Mouse (Mus musculus) limb, embryonic 13.5 days (tissue): Measurements from ENCODE around the gene Mta3. TPM values are rescaled to one million over a fixed set of nuclear protein-coding genes. Genes with fewer than 3 reads are reported as not detected.

ENCODE experiments used
- ATAC-seq: fragments of 200-750 bp; cut with Nextera tagmentation; 2 replicates; pipeline ENCODE4 v1.8.0; 2017; ENCODE audit warnings: low read depth, moderate number of reproducible peaks, moderate TSS enrichment; ENCODE audit not compliant: low FRiP score
- H3K27ac ChIP-seq: fragments of 300-500 bp; sonication (generic); 2 replicates; pipeline ENCODE4 v1.5.1; 2015; ENCODE audit warnings: inconsistent platforms, mild to moderate bottlenecking, moderate library complexity
- H3K27me3 ChIP-seq: fragments of 300-500 bp; sonication (generic); 2 replicates; pipeline ENCODE4 v1.6.1; 2015; ENCODE audit warnings: mild to moderate bottlenecking, inconsistent platforms
- H3K36me3 ChIP-seq: fragments of 300-500 bp; sonication (generic); 2 replicates; pipeline ENCODE4 v1.6.1; 2015; ENCODE audit warnings: inconsistent platforms, mild to moderate bottlenecking, moderate library complexity
- H3K4me1 ChIP-seq: fragments of 300-500 bp; sonication (generic); 2 replicates; pipeline ENCODE4 v1.6.1; 2015; ENCODE audit warnings: inconsistent platforms
- H3K4me2 ChIP-seq: fragments of 300-500 bp; sonication (generic); replicated peaks from 2 replicates; pipeline ENCODE4 v1.6.1; 2015; ENCODE audit warnings: inconsistent platforms, mild to moderate bottlenecking, moderate library complexity
- H3K4me3 ChIP-seq: fragments of 300-500 bp; sonication (generic); 2 replicates; pipeline ENCODE4 v1.5.1; 2015; ENCODE audit warnings: moderate library complexity, mild to moderate bottlenecking, inconsistent platforms
- H3K9ac ChIP-seq: fragments of 300-500 bp; sonication (generic); 2 replicates; pipeline ENCODE4 v1.6.1; 2015; ENCODE audit warnings: mild to moderate bottlenecking, inconsistent platforms
- H3K9me3 ChIP-seq: fragments of 300-500 bp; sonication (generic); 2 replicates; pipeline ENCODE4 v1.6.1; 2016; ENCODE audit warnings: inconsistent platforms
- WGBS: fragments of 180-500 bp; shearing (Covaris S2); methylation state at CpG from one replicate; pipeline ENCODE4 v1.1.7; 2015; 5-methylcytosine and 5-hydroxymethylcytosine counted together
- polyA plus RNA-seq: library from polyadenylated mRNA; unstranded; fragments of >200 nt; fragmentation: Nextera tagmentation; extraction: Ambion mirVana; gene quantifications from 2 replicates; pipeline ENCODE4 v1.2.1, GENCODE M21; 2015

The Mta3 gene
- polyA plus RNA-seq = 47.9 and 48.6 TPM in 2 replicates

GRCm38 (mm10) chr17:83706116-83706593 is at the start of gene Mta3:
TSS of gene Mta3 (plus strand) at chr17:83706163.
- Histone ChIP-seq H3K36me3 (peaks cover 21% of the 10 kb centered on the region), H3K4me3 (peak within 1 kb of the TSS; percentile 82), H3K27ac (peak within 1 kb of the TSS; percentile 97), H3K27me3 (no peaks in the 10 kb centered on the region), H3K4me1 (peaks cover 16% of the 10 kb centered on the region), H3K4me2 (peak within 1 kb of the TSS; percentile 81), H3K9me3 (no peaks in the 10 kb centered on the region), H3K9ac (peak within 1 kb of the TSS; percentile 86)
- WGBS = 2% methylated on average over 12 of the region's 56 CpGs
- ATAC-seq = peak; percentile 67

GRCm38 (mm10) chr17:83657375-83657774 is 48.6 kb upstream of the Mta3 start:
- H3K4me2 ChIP-seq = no peak overlapping the region
- WGBS = 68% methylated on average over 9 of the region's 9 CpGs
- H3K36me3 ChIP-seq = no peaks in the 10 kb centered on the region
- H3K9me3 ChIP-seq = no peaks in the 10 kb centered on the region
- no peak for ATAC-seq
- H3K4me1 ChIP-seq = no peaks in the 10 kb centered on the region
- H3K27ac ChIP-seq = no peak overlapping the region
- H3K4me3 ChIP-seq = no peak overlapping the region
- no peaks in the 10 kb centered on the region for H3K27me3 ChIP-seq
- H3K9ac ChIP-seq = no peak overlapping the region

GRCm38 (mm10) chr17:83658943-83659342 is 47.0 kb upstream of the Mta3 start:
- Histone ChIP-seq H3K9me3 (peaks cover 5% of the 10 kb centered on the region; the same call in 1 of the 2 replicates), H3K4me1 (no peaks in the 10 kb centered on the region), H3K36me3 (no peaks in the 10 kb centered on the region), H3K4me2 (no peak overlapping the region), H3K27ac (no peak overlapping the region), H3K4me3 (no peak overlapping the region), H3K27me3 (no peaks in the 10 kb centered on the region), H3K9ac (no peak overlapping the region)
- WGBS = 73% methylated on average over 1 of the region's 1 CpGs
- no peak for ATAC-seq

GRCm38 (mm10) chr17:83664761-83665160 is 41.2 kb upstream of the Mta3 start:
- Histone ChIP-seq H3K9ac (no peak overlapping the region), H3K27me3 (no peaks in the 10 kb centered on the region), H3K4me2 (no peak overlapping the region), H3K27ac (no peak overlapping the region), H3K36me3 (no peaks in the 10 kb centered on the region), H3K4me1 (no peaks in the 10 kb centered on the region), H3K9me3 (peaks cover 5% of the 10 kb centered on the region; the same call in 1 of the 2 replicates), H3K4me3 (no peak overlapping the region)
- ATAC-seq = no peak
- 39% methylated on average over 8 of the region's 8 CpGs for WGBS

GRCm38 (mm10) chr17:83666597-83667287 is 39.2 kb upstream of the Mta3 start:
- H3K4me3 ChIP-seq = no peak overlapping the region
- no peaks in the 10 kb centered on the region for H3K36me3 ChIP-seq
- no peaks in the 10 kb centered on the region for H3K4me1 ChIP-seq
- no peak for ATAC-seq
- WGBS = 70% methylated on average over 13 of the region's 13 CpGs
- H3K4me2 ChIP-seq = no peak overlapping the region
- peaks cover 5% of the 10 kb centered on the region; the same call in 1 of the 2 replicates for H3K9me3 ChIP-seq
- no peaks in the 10 kb centered on the region for H3K27me3 ChIP-seq
- no peak overlapping the region for H3K9ac ChIP-seq
- H3K27ac ChIP-seq = no peak overlapping the region

- ATAC-seq = no peak
- no peaks in the 10 kb centered on the region for H3K4me1 ChIP-seq
- 73% methylated on average over 3 of the region's 3 CpGs for WGBS
These were observed 37.9 kb upstream of the Mta3 start for GRCm38 (mm10) chr17:83667934-83668690.

GRCm38 (mm10) chr17:83672685-83673084 is 33.3 kb upstream of the Mta3 start:
- H3K4me2 ChIP-seq = no peak overlapping the region
- no peak overlapping the region for H3K4me3 ChIP-seq
- H3K27me3 ChIP-seq = no peaks in the 10 kb centered on the region
- no peaks in the 10 kb centered on the region for H3K36me3 ChIP-seq
- H3K4me1 ChIP-seq = no peaks in the 10 kb centered on the region
- H3K9me3 ChIP-seq = no peaks in the 10 kb centered on the region
- H3K9ac ChIP-seq = no peak overlapping the region
- H3K27ac ChIP-seq = no peak overlapping the region
- 77% methylated on average over 4 of the region's 4 CpGs for WGBS
- ATAC-seq = no peak

More at GRCm38 (mm10) chr17:83667934-83668690, 37.9 kb upstream of the Mta3 start:
- Histone ChIP-seq H3K9me3 (peaks cover 3% of the 10 kb centered on the region; the same call in 1 of the 2 replicates), H3K27ac (no peak overlapping the region), H3K36me3 (no peaks in the 10 kb centered on the region), H3K27me3 (no peaks in the 10 kb centered on the region), H3K4me3 (no peak overlapping the region), H3K4me2 (no peak overlapping the region), H3K9ac (no peak overlapping the region)

- Histone ChIP-seq H3K27me3 (no peaks in the 10 kb centered on the region), H3K9me3 (no peaks in the 10 kb centered on the region)
- ATAC-seq = no peak
These were observed 28.6 kb upstream of the Mta3 start for GRCm38 (mm10) chr17:83677370-83677769.

GRCm38 (mm10) chr17:83681977-83682376 is 24.0 kb upstream of the Mta3 start:
- no peak for ATAC-seq
- no peaks in the 10 kb centered on the region for H3K36me3 ChIP-seq

More at GRCm38 (mm10) chr17:83677370-83677769, 28.6 kb upstream of the Mta3 start:
- Histone ChIP-seq H3K4me2 (no peak overlapping the region), H3K4me1 (no peaks in the 10 kb centered on the region), H3K36me3 (no peaks in the 10 kb centered on the region), H3K27ac (no peak overlapping the region), H3K9ac (no peak overlapping the region), H3K4me3 (no peak overlapping the region)
- WGBS = 74% methylated on average over 1 of the region's 1 CpGs

GRCm38 (mm10) chr17:83684475-83684874 is 21.5 kb upstream of the Mta3 start:
- ATAC-seq = no peak
- Histone ChIP-seq H3K4me3 (no peak overlapping the region), H3K27ac (no peak overlapping the region), H3K4me2 (no peak overlapping the region), H3K27me3 (no peaks in the 10 kb centered on the region), H3K4me1 (no peaks in the 10 kb centered on the region), H3K36me3 (no peaks in the 10 kb centered on the region), H3K9ac (no peak overlapping the region), H3K9me3 (0 out of 2 replicates have a peak, but pooled peaks cover 5% of the 10 kb centered on the region)
- WGBS = 82% methylated on average over 7 of the region's 7 CpGs

More at GRCm38 (mm10) chr17:83681977-83682376, 24.0 kb upstream of the Mta3 start:
- Histone ChIP-seq H3K4me3 (no peak overlapping the region), H3K27me3 (no peaks in the 10 kb centered on the region), H3K9ac (no peak overlapping the region), H3K4me2 (no peak overlapping the region), H3K4me1 (no peaks in the 10 kb centered on the region), H3K9me3 (0 out of 2 replicates have a peak, but pooled peaks cover 2% of the 10 kb centered on the region), H3K27ac (no peak overlapping the region)
- WGBS = 59% methylated on average over 7 of the region's 7 CpGs

- Histone ChIP-seq H3K4me1 (no peaks in the 10 kb centered on the region), H3K9ac (no peak overlapping the region), H3K27me3 (no peaks in the 10 kb centered on the region), H3K36me3 (no peaks in the 10 kb centered on the region), H3K4me3 (no peak overlapping the region), H3K4me2 (no peak overlapping the region), H3K27ac (no peak overlapping the region), H3K9me3 (peaks cover 10% of the 10 kb centered on the region; the same call in 1 of the 2 replicates)
- 61% methylated on average over 2 of the region's 2 CpGs for WGBS
- ATAC-seq = no peak
These were observed 15.5 kb upstream of the Mta3 start for GRCm38 (mm10) chr17:83690418-83690817.

GRCm38 (mm10) chr17:83691379-83691778 is 14.6 kb upstream of the Mta3 start:
- Histone ChIP-seq H3K9ac (no peak overlapping the region), H3K4me3 (no peak overlapping the region), H3K4me2 (no peak overlapping the region), H3K27me3 (no peaks in the 10 kb centered on the region), H3K36me3 (no peaks in the 10 kb centered on the region), H3K4me1 (no peaks in the 10 kb centered on the region), H3K9me3 (peaks cover 10% of the 10 kb centered on the region; the same call in 1 of the 2 replicates), H3K27ac (no peak overlapping the region)
- no peak for ATAC-seq
- WGBS = 68% methylated on average over 4 of the region's 4 CpGs
